Mouse (Mus musculus) lung, postnatal 0 days (tissue): ENCODE results near the gene Pde6d.

Experiments used
- CTCF ChIP-seq: IDR thresholded peaks from 2 replicates; pipeline ENCODE4 v1.5.1; 2016; ENCODE audit warnings: antibody characterized with exemption, mild to moderate bottlenecking
- EP300 ChIP-seq: IDR thresholded peaks from 2 replicates; pipeline ENCODE4 v1.6.1; 2016; ENCODE audit warnings: antibody characterized with exemption, mild to moderate bottlenecking, control low read depth

DNA sequence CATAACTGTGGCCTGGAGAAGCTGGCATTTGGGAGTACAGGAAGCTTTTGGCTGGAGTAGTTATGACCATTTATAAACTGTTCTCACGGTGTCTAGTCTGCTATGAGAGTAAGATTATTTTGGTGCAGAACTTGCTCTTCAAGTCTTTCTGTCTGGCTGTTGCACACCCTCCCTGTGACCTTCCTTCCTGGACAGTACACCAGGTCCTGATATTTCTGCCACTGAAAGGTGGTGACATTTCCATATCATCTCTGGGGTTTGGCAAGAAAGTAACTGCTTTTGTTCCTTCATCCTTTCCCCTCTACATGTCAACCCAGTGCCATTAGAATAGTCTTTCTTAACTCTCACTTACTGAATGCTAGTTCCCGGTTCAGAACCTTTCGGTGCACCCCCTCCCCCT lies 23.2 kb downstream of the Pde6d start:
- TF ChIP-seq CTCF (no peak), EP300 (no peak)
